Mouse (Mus musculus): ENCODE results near the gene Tmem161b.
"Not testable (repeated sequence)": the region's sequence is repeated elsewhere in the genome, so short reads cannot be mapped to it uniquely, and the experiment has no call there.

Tmem161b gene

DNA sequence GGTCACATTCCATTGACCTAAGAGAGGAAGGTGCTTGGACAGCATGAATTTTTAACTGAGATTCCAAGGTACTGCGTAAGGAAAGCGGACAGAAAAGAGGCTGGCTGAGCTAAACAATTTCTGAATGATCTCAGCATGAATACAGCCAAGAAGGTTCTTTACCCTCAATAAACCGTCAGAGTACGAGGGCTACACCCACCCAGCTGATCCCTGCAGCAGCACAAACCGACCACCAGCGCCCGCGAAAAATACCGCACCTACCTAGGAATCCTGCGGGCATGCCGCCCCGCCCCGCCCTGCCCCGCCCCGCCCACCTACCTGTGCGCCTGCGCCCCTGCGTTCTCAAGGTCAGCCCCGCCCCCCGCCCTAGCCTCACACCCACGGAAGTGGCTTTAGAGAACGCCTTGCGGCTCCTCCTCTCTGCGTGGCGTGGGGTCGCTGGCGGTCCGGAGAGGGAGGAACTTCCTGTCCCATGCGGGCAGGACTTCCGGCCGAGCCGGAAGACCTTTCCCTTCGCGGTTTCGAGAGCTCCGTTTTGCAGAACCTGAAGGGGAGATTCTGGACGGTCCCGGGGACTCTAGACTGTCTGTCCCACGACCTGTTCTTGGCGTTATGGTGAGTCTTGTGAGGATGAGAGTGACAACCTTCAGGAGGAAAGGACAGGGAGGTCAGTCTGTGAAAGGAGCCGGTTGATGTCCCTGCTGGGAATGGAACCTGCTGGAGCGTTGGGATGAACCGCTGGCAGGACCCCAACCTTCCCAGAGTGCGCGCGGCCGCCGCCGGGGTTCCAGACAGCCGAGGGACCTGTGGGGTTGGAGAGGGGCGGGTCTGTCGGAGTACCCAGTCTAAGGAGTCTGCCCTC is at the start of gene Tmem161b:
TSS of gene Tmem161b (plus strand) at position 477 of the 862 bp plus-strand sequence.
- DNase-seq, result peak; percentile 94

DNA sequence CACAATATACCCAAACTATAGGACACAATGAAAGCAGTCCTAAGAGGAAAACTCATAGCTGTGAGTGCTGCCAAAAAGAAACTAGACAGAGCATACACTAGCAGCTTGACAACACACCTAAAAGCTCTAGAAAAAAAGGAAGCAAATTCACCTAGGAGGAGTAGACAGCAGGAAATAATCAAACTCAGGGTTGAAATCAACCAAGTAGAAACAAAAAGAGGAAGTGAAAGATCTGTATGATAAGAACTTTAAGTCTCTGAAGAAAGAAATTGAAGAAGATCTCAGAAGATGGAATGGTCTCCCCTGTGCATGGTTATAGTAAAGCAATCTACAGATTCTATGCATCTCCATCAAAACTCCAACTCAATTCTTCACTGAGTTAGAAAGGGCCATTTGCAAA is 36.3 kb upstream of the Tmem161b start:
- not testable (repeated sequence) for DNase-seq

DNA sequence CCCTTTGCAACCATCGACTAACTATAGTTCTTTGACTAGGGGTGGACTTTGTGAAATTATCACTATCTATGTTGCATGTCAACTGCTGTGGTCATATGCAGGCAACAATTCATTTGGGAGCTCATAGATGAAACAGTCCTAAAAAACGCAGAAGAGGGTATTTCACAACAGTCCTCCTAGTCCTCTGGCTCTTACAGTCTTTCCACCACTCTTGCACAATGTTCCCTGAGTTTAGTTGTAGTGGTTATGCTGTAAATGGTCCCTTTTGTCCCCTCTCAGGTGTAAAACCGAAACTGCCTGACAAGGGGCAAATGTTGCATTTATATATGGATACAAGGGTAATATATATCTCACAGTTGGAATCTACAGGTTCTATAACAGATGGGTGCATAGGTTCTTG is 29.4 kb upstream of the Tmem161b start:
- DNase-seq, result no peak

DNA sequence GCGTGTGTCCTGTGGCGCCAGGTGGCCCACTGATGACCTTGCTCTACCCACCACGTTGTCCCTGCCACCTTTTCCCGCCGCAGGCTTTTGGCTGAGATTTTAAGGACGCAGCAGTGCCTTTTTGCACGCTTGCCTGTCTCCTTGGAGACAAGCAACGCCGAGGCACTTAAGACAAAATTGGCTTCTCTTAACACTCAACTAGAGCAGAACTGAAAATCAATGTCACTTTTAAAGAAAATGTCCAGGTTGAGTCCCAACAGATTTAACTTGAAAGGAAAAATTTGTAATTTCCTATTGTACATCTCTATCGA is 541 bp downstream of the Tmem161b start:
- DNase-seq, result no peak

DNA sequence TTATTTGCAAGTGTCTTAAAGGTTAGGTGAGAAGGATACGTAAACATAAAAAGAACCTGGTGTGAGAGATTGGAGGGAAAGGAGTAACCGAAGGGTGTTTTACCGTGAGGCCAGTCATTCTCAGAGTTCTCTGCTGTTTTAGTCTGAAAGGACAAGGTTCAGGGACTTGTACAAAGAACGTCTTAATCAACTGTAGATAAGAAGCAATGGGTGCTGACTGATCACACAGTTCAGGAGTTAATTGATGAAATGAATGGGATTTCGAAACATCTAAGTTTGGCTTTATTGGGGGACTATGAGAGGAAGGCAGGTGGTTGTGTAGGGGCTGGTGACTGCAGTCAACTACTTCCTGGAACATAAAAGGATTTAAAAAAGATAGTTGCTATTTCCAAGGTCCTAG is 922 bp downstream of the Tmem161b start:
- no peak for DNase-seq

- DNase-seq, result no peak
Measured at GRCm38 (mm10) chr13:84234019-84234418, 11.9 kb downstream of the Tmem161b start.

- no peak for DNase-seq
Measured at GRCm38 (mm10) chr13:84236768-84237167, 14.7 kb downstream of the Tmem161b start.

DNA sequence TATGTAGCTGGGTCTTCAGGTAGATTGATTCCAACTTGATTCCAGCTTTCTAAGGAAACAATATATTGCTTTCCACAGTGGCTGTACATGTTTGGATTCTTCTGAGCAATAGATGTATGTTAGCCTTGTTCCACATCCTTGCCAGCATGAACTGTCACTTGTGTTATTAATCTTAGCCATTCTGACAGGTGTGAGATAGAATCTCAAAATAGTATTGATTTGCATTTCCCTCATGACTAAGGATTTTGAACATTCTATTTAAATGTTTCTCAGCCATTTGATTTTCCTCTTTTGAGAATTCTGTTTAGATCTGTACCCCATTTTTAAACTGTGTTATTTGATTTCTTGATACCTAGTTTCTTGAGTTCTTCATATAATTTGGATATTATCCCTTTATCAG is 16.1 kb downstream of the Tmem161b start:
- DNase-seq, result no peak

DNA sequence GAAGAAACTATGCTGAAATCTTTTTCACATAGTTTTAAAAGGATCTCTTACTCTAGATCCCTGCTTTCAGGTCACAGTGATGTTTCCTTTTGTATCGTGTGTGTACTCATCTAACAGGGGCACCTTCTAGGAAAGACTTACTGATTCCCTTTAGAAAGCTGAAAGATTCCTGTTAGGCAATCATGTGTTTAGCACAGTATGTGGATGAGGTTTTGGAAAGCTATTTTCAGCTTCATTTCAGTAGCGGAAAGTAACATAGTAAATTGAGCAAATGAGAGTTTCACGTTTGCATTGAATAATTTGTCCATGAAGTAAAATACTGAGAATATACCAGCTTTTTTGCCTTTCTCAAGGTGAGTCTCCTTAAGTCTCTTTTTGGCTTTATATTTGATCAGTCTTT is 26.0 kb downstream of the Tmem161b start:
- DNase-seq, result no peak

DNA sequence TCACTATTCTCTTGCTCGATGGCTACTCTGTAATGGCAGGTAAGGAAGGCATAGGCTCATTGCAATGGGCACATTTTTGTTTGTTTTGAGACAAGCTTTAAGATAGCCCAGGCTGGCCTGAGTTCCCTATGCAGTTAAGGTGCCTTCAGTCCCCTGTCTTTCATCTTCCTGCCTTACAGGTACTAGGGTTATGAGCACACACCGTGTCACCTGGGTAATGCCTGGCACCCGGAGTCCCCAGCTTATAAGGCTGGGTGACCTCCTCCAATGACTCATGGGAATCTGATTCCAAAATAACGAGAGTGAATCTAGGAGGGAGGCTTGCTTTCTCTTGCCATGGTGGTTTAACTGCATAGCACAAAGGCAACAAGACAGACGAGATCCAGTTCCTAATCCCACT is 29.2 kb downstream of the Tmem161b start:
- no peak for DNase-seq

- DNase-seq, result no peak
Measured at GRCm38 (mm10) chr13:84255047-84255446, 33.0 kb downstream of the Tmem161b start.

DNA sequence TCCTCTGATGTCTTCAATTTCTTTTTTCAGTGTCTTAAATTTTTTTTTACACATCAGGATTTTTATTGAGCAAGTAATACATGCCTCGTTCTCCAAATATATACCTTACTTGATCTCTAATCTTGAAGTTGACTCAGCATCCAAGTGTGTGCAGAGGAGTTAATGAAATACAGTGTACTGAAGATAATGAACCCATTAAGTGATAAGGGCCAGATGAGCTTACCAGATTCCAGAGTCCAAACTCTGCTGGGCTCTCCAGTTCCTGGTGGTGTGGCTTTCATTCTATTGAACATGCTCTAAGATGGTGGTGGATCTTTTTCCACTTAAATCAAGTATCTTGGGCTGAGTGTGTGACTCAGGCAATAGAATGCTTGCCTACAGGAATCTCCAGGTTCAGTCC is 42.3 kb downstream of the Tmem161b start:
- DNase-seq, result not testable (repeated sequence)

DNA sequence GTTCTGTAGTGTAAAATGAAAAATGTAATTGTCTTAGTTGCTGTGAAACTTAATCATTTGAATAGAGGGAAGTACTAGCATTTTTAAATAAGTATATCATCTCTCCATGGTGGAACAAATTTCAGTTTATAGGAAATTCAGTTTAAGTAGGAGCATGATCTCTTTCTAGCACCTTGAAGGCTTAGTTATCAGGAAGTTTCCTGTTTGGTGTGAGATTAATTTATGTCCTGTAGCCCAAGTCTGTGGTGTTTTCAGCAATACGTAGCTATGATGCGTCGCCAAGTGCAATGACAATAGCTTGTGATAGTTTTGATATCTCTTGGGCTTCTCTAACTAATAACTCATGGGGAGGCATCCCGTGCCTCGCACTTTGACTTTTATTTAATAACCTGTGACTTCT is 54.1 kb downstream of the Tmem161b start:
- no peak for DNase-seq

- DNase-seq, result no peak
Measured at GRCm38 (mm10) chr13:84280352-84280751, 58.3 kb downstream of the Tmem161b start.

- no peak for DNase-seq
Measured at GRCm38 (mm10) chr13:84282966-84283365, 60.9 kb downstream of the Tmem161b start.

- DNase-seq, result peak; percentile 74
Measured at GRCm38 (mm10) chr13:84284764-84285558, 62.9 kb downstream of the Tmem161b start.

DNA sequence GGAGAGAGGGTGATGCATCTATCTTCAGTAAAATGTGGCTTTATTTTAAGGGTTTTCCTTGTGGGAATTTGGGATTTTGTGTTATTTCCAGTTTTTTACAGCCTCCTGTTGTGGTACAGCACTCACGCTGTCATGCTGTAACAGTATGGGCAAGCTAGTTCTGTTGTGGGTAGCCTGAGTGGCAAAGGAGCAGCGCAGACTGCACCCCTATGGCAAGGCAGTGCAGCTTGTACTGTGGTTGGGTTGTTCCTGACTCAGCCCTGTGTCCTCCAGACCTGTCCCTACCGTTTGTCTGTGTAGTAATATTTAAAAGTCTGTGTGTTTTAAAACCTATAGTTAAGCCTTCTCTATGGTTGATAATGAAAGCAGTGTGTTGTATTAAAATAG is 63.5 kb downstream of the Tmem161b start:
- no peak for DNase-seq

- DNase-seq, result peak; percentile 28
Measured at GRCm38 (mm10) chr13:84299445-84300053, 77.5 kb downstream of the Tmem161b start.

DNA sequence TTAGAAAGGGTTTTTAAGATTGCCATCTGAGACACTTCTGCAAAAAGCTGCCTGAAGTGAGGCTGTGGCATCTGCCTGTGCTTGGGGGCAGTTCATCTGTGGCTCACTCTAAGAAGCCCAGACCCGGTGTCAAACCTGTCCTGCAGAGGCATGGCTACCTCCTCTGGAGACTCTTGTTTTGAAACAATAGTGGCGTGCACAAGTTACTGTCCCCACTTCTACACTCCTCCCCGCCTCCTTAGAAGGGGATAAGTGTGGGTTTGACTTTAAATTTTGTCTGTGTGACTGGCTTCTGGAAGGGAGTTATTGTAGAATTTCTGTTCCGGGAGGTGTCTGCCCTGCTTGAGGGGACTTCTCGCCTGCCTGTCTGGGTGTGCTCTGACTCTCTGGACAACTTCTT is 121.2 kb downstream of the Tmem161b start:
- peak; percentile 39 for DNase-seq

DNA sequence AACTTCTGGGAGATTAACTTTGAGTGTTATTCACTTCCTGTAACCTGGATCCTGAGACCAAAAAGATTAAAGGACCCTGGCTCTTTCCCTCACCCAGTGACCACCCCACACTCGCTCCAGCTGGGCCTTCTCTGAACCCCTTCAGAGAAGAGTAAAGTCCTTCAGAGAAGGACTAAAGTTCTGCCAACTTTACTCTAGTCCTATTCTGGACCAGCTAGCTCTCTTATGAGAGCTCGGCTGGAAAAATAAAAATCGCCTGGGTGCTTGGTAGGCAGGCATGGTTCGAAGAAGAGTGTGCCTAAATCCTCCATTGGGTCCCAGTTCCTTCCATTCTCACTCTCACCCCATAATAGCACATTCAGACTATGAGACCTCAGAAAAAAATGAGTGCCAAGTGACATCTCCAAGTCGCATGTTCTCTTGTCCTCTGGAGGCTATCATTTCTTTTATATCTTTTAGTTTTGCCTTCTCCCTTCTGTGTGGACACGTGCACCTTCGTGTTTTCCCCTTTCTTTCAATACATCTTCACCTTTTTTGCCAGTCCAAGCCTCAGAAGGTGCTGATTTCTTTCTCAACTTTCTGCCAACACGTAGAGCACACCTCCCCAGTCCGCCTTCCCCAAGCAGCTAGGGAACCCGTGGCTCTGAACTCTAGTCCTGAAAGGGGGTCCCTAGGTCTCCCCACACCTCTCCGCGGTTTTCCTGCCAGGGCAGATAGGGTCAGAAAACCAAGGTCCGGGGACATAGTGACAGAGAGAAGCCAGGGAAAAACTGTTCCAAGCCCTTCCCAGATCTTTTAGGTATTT is 121.8 kb downstream of the Tmem161b start:
- DNase-seq, result peak; percentile 22

DNA sequence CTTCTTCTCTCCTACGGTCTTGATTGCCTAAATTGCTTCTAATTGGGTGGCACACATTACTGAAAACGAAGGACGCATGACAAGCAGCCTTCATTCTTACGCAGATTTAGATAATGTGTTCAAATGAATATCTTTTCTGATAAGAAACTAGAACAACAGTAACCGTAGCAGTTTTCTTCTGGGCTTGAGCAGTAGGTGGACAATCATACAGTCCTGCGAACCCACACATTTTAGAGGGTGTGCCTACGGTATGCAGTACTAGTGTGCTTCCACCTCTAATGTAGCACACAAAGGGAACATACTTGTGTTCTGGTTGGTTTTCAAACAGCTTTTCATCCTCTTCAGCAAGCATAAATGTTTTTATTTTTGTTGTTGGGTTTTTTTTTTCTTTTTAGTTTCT is 122.6 kb downstream of the Tmem161b start:
- DNase-seq, result peak; percentile 19

DNA sequence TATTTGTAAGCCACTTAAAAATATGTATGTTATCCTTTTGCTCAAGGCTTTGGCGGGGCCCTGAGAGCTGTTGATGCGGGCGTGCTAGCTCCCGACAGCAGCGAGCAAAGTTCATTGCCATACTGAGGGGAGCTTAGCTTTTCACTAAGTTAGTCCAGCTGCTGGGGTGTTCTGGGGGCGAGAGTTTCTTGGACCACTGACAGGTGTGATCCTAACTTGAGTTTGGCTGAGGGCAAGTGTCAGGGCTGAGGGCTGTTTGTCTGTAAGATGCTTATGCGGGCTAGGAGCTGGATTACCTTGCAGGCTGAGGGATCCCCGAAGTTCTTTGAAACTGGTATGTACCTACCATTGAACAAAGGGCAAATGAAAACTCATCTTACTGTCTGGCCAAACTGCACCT is 123.0 kb downstream of the Tmem161b start:
- peak; percentile 58 for DNase-seq
